Mouse (Mus musculus): Measurements from ENCODE around the gene Bank1.

The Bank1 gene

DNA sequence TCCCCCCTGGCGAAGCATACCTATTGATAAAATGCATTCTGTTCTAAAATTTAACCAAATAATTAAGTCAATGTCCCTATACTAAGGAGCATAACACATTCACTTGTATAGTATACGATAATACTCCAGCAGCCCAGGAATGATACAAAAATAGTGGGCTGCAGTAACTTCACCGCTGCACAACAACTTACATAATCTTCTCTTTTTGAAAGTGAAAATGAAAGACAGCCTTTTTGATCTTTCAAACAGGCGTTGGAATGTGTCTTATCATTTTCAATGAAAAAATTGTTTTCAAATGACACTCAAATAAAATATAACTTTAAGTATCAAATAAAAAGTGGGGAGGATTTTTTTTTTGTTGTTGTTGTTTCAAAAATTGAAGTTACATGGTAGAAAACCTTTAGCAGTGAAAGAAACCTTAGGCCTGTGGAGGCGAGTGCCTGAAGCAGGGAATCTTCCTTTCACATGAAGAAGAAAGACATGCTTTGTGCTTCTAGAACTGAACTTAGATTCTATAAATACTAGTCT is 224.8 kb downstream of the Bank1 start:
- no peak for DNase-seq

DNA sequence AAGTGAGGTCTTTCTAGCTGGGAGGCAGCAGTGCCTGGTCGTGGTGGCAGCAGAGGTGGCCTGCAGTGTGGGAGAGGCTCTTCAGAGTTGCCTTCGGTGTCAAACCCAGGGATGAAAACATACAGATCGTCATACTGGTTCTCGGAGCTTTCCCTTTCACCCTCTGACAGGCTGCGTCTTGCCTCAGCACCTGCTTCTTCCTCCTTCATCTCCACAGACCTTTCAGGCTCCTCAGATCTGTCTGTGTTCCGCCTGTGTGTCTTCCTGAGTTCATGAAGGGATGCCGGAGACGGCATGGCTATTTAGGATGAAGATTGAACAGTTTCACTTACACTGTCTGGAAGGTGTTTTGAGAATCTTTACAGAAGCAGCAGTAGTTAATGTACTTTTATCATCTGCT is 225.6 kb downstream of the Bank1 start:
- peak; percentile 8 for DNase-seq

DNA sequence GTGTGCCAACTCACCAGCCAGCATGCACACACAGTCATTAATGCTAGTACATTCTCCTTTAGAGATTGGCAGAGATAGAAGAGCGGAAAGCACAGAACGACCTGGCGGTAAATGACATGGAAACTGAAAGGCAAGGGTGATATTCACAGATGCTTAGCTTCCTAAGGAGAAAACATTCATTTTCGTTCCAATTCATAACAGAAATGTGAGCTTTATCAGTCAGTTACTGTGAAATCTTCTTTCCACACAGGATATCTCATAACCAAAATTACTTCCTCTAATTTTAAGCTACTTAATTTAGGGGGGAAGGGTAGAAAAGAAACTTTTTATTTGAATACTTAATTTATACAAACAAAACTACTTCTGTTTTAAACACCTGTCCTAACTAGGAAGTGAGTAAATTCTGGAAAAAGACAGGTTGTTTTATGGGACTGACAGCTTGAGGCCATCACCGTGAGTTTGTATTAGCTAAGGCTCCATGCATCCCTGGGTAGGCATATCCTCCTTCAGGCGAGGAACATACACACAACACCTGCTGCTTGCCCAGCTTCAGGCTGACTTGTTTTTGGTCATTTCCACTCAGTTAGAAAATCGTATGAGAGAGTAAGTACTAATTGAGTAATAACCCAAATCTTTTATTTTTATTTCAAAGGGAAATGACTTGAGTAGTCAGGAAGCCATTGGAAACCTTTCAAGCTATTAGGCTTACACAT is 238.8 kb downstream of the Bank1 start:
- DNase-seq, result no peak

DNA sequence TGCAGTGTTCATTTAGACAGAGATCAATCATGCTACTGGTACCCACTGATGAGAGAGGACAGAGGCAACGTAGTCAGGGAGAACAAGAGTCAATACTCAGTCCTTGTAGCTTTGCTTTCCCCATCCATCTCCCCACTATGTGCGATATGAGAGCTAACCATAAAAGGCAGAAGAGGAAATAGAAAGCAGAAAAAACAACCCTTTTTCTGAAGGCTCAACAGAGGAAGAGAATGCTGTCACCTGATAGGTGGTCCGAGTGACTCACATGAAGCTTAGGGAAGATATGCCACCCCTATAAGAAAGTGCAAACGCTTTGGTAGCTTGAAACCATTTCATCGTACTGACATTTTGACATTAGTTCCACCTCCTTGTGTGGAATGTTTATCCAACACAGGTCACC is 239.4 kb downstream of the Bank1 start:
- no peak for DNase-seq

DNA sequence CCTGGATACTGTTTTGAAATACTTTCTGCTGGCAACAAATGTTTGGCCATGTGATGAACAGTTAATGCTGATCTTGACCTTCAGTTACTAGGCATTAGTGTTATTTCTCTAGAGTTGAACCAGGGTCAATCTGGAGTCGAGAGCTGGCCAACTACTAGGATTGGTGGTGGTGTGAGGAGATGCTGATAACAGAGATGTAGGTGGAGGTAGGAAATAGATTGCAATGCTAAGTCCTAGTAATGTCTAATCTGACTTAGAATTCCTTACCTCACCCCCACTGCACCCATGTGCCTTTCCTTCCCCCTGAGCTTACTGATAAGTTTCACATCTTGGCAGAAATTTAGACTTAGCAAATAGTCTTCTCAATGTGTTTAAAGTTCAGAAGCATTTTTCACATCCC is 240.8 kb downstream of the Bank1 start:
- DNase-seq, result no peak

DNA sequence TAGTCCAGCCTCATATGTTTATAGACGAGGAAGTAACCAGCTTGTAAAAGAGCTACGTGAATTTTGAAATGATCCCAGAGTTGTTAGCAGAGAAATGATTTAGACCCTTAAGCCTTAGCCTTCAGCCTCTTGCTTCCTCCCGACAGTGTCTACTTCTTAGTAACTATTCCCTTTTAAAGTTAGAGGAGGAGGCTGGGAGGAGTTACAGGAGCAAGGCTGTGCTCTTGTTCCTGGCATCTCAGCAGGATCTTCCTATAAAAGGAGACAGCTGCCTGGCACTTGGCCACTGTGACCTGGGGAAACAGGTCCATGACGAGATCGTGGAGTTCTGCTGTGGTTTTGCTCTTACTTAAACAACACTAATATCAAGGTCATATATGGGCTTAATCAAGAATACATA is 241.8 kb downstream of the Bank1 start:
- no peak for DNase-seq

DNA sequence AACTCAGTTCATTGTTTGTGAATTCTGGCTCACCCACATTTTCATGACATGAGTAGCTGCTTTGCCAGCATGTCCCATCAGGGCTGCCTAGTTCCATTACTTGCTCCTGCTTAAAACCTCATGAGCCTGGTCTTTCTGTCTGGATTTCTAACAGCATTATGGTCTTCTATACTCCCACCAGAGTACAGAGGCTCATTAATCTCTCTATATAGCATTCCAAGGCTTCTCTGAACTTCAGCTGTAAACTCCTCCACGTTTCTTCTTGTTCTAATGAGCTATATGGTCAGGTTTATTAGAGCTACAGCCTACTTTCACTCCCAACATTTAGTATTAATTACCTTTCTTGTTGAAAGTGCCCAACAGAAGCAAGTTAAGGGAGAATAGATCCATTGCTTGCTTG is 244.6 kb downstream of the Bank1 start:
- DNase-seq, result no peak

DNA sequence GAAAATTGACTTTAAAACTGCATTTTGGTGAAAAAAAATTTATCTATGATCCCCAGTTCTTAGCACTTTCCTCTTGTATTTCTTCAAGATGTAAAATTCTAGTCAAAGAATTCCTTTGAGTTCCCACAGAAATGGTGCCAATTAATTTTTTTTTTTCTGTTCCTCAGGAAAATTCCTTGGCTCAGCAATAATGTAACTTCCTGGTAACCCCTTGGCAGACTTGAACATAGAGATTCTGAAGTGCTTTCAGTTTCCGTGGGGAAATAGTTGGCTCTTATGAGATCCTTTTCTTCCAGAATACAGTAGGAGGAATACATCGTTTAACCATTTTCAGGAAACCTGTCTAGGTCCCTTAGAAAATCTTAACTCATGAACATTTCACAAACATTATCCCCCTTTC is 247.3 kb downstream of the Bank1 start:
- no peak for DNase-seq

DNA sequence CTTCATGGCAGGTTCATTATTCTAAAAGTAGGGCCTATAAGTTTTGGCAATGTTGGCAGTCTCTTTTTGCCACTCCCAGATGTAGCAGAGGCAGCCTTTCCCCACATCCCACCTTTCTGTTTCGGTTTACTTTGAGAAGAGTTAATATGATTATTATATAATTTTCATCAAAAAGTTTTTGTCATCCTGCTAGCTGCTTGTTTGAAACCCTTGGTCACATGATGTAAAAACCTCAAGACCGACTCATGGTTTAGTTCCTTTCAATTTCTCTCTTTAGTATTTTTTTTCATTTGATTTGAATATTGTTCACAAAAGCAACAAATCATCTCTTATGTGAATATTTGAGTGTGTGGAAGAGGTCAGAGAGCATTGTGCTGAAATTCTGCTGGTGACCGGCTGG is 255.5 kb downstream of the Bank1 start:
- DNase-seq, result no peak

DNA sequence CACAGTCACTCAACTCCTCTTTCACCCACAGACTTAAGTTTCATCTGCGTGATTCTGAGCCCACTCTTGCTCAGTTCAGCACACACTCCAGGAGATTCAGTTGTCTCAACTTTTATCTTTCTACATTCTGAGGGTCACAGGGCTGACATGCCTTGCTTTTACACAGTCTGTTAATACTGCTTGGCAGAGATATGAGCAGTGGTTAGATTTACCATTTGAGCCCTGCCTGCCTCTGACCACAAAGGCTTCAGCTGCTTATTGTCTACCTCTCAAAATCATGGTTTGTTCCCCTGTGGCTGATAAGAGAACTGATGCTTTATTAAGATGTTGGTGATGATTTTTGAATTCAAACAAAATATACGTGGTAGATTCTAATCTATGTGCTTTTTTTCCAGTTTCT is 264.0 kb downstream of the Bank1 start:
- DNase-seq, result no peak

DNA sequence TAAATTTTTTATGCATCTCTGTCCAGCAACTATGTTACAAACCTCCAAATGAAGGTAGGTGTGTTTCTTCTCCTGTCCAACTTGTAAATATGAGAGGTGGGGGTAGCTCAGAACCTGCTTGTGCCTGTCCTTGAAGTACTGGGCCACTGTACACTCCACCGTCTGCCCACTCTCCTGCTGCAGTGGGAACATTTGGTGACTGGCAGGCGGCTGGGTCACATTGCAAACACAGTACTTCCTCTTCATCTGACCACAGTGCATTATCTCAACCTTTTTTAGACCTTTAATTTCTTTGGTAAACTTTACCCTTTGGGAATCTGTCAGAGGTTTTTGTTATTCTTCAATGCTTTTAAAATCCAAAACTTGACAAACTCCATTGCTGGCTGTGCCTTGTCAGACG is 275.2 kb downstream of the Bank1 start:
- DNase-seq, result no peak

DNA sequence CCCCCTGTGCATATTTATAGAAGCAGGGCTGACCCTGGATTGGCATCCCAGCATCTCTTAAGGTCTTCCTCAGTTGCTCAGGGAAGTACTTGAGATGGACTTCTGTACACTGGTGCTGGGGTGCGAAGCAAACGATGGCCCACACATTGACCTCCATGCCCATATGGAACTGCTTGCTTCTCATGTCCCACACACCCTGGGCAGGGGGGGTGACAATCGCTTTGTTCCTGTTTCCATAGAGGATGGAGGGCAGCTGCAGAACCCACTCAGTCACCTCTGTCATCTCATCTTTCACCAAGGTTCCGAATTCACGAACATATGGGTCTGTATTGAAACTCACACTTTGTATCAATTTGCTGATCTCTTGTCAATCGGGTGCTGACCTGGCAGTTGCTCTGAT is 275.7 kb downstream of the Bank1 start:
- DNase-seq, result no peak

DNA sequence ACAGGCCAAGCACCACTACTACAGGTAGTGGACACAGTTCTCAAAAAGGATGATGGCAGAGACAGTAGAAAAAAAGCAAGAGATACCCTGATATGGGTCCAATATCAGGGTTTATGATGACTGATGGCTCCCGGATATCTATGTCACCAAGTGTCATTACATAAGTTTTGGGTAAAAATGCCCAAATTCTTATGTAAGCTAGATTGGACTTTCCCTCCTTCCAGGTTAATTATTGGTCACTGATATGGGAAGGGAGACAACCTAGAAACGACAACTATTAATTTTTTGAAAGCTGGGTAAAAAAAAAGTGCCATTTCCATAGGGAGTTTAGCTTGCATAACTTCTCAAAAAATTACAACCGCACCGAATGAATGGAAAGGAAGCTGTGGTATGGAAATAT is 277.8 kb downstream of the Bank1 start:
- no peak for DNase-seq

DNA sequence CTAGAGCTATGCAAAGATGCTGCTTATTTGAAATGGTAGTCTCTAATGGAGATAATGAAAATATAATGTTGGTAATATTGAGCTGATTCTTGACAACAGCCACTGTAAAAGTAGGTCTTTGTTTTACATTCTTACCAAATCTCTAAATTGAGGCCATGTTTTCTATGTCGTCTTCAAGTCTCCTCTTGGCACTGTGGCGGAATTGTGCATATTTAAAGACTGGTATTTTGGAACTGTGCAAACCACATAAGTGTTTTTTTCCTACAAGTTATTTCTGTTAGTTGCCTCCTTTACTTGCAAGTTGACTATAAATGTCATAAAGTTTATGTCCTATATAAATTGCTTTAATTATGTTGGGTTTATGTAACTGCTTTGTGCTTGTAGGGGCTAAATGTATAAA is 280.5 kb downstream of the Bank1 start:
- no peak for DNase-seq

DNA sequence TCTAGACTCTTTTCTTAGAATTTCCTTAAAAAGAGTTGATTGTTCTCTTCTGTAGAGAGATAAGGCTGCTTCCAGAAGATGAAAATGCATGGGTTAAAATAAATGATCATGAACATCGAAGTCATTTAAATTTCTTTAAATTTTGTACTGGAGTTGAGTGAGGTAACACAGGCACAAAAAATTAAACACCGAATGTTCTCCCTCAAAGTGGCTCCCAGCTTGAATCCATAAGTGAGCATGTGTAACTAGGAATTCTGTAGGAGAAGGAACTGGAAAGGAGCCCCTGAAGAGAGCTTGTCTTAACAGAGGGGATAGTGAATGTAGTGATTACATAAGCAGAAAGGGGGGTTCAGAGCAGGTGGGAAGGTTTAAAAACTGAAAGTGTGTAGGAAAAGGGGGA is 285.8 kb downstream of the Bank1 start:
- DNase-seq, result no peak

DNA sequence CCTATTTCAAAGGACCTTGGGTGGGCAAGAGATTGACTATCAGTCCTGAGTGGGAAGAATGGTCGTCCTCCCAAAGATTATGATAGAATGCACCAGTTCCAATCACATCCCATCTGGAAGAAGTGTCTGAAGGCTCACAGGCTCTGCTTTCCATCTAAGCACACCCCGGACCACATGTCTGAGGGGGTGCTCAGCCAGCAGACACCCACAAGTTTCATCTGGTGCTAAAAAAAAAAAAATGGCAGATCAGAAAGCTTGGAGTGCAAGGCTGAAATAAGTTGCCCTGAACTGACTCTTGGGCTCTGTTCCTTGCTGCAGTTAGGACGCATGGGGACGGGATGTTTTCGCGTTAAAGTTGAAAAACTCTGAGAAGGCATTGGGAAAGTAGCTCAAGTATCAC is 286.4 kb downstream of the Bank1 start:
- DNase-seq, result no peak

DNA sequence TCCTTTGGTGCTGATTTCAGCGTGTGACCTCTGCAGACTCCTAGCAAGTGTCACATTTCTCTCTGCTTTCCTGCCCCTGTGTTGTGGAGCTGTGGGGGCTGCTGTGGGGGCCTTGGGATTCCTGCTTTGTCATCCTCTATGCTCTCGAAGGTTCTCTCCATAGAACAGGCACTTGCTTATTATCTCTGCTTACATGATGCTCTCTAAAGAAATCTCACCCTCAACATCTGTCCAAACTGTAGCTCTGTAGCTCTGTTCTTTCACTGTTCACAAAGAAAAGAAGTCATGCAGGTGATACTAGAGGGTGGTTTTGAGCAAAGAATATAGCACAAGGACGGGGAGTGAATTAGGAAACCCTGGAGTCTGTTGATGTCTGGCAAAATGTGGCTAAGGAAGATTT is 288.6 kb downstream of the Bank1 start:
- no peak for DNase-seq

DNA sequence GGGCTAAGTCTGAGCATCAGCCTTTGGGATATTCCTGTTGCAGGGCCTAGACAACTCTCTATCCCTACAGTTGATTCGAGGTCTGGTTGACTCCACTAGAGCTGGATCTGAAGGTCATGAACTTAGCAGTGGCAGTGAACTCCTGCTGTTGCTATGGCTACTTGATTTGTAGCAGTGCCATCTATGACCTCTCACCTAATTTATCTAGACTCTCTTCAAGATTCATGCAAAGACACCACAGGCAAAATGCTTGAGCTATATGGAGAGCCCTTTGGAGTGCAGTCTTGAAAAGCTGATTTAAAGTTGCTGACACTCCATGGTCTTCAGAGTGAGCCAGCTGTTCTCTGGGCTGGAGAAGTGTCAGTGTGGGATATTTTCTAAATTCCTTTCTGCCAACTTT is 290.1 kb downstream of the Bank1 start:
- DNase-seq, result no peak

DNA sequence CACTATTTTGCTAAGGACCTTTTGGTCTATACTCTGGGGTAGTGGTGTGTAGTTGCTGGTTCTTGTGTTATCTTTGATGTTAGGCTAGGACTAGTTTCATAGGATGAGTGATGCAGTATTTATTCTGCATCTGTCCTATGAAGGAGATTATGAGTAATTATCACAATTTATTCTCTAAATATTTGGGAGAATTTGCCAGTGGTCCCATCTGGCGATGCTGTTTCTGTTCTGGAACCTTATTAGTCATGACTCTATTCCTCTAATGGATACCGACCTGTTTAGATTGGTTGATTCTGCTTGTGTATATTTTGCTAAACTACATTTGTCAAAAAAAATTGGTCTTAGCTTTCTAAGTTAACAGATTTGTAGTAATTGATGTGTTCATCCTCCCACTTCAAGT is 301.0 kb downstream of the Bank1 start:
- DNase-seq, result no peak

DNA sequence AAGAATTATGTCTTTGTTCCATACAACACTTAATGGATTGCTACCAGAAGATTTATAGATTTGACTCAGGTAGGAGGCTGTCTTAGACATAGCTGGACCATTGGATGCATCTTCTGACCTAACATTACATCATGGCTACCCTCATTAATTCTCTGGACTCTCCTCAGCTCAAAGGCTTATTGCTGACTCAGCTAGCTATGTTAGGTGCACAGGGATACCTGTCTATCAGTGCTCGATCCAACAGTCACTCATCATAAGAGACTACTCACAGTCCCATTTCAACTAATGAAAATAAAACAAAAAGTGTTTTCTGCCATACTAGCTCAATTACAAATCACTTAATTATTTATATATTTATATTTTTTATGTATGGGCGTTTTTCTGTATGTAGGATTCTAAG is 308.3 kb downstream of the Bank1 start:
- no peak for DNase-seq

DNA sequence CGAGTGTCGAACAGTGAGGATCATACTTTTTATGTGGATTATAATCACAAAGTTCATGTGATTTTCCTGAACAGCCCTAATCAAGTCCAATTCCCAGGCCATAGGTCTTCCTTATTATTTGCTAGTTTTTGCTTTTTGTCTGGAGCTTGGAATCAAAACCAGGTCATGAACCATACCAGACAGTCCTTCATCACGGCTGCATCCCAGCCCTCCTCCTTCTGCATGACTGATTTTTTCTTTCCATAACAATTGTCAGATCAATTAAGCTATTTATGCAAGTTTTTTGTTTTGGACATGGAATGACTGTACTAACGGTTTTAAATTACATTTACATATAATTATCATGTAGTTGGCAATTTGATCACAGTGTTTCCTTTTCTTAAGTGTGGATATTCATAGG is 315.2 kb downstream of the Bank1 start:
- DNase-seq, result no peak

DNA sequence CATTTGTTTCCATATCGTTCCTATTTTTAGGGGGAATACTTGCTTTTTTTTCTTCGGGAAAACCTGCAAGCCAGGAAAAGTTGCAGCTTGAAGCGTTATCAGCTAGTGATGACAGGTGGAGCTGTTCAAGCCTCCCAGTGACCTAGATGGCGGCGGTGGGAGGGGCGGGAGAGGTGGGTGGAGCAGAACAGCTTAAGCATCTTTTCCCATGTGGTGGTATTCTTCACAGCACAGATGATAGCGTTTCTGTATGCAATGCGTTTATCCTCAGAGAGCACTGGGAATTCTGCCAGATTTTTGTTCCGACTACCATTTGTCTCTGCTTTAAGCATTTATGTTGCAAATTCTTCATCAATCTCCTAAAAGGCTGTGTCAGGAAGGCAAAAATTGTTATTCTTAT is 318.0 kb downstream of the Bank1 start:
- peak; percentile 53 for DNase-seq

DNA sequence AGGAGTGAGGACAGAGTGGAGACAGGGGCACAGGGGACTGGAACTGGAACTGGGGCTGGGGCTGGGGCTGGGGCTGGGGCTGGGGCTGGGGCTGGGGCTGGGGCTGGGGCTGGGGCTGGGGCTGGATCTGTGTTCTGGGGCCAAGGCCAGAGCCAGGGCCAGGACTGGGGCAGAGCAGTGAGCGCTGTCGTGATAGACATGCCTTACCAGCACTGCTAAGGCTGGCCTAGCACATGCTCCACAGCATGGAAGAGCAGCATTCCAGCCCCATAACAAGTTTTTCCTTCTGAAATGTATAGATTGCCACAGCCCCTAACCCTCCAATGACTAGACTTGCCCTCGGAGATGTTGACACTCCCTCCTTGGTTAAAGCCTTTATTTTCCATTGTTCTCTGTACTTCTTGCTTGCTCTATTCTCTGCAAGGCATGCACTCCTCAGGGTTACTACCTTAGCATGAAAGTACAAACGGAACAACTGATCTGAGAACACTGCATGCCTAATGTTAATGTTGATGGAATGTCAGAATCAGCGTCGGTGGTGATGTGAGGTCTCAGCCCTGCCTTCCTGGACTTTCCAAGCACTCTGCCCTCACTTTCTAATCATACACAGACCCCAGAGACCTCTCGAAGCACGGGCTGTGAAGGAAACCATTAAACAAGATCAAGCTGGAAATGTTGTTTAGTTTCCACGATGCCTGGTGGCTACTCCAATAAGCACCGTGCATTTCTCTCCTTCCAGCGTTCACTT is 318.6 kb downstream of the Bank1 start:
- no peak for DNase-seq

All from right cerebral cortex, postnatal 25 days (tissue).